Mouse (Mus musculus) T-helper 2 cell (primary cell): ENCODE results near the gene Nectin1.

ENCODE experiments used
- in situ Hi-C: fragments of 300-600 bp; cut with MboI, MseI; formaldehyde crosslinking; loops from one replicate; pipeline ENCODE4 v1.15.1; 2025; ENCODE audit warnings: high pct_unique_total_duplicates

Gene Nectin1

GRCm38 (mm10) chr9:43761181-43761820, 17.5 kb downstream of the Nectin1 start:
- in situ Hi-C loops, result no loop called here

DNA sequence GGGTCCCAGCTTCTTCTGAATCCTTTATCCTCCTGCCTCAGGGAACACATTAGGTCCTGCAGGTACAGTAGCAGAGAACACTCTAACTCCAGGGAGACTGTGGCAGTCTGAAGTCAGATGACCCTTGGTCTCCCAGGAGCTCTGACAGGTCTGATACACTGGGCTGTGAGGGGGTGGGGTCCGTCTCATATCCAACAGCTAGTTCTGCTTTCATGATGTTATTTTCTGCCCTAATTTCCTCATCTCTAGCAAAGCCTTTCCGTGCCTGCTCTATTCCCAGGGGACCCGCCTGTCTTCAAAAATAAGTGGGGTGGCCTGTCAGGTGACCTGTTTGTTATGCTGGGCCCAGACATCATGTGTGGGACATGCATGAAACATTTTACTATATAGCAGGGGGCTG, 18.2 kb downstream of the Nectin1 start:
- in situ Hi-C loops, result no loop called here

DNA sequence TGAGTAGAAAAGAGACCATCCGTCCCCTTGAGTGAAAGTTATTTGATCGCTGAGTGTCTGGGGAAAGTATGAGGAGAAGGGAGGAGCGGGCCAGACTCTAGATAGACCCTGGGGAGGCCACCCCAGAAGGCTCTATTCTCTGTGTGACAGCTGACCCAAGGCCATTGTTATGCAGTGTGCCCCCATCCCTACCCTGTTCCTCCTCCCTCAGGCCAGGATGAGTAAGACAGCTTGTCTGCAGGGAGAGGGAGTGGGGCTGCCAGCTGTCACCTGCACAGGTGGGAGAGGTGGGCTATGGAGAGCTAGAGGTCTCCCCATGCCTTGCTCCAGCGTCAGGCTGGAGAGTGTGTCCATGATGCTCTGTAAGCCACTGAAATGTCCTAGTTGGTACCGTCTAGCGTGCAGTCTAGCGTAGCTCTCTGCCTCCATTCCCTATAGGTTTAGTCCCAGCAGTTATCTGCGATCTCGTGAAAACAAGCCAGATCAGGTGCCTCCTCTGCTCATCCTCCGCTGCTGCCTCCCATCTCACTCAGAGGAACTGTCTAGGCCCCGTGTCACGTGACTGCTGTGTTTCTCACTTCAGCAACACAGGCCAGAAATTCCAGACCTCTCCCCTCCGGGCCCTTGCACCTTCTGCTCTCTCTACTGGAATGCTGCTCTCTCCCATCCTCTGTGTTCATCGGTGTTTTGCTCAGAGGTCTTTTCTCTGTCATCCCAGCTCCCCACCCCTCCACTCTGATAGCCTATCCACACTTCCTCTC, 21.8 kb downstream of the Nectin1 start:
- in situ Hi-C loops, result no loop called here

GRCm38 (mm10) chr9:43768779-43769178, 25.0 kb downstream of the Nectin1 start:
- in situ Hi-C loops, result no loop called here

DNA sequence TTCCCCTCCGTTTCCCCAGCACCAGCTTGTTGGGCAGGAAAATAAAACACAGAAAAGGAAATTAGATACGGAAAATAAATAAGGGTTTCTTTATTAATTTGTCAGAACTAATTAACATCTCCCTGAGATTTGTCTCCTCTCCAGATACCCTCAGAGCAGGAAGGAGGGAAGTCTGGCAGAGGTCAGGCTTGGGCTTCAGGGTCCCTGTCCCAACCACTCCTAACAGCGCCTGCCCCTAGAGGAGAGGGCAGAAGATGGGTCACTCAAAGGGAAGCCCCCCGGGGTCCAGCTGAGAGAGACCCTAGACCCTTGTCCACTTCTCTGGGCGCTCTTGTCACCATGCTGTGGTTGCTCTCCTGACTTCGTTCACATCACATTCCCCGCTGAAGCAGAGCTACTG, 25.4 kb downstream of the Nectin1 start:
- in situ Hi-C loops, result no loop called here

DNA sequence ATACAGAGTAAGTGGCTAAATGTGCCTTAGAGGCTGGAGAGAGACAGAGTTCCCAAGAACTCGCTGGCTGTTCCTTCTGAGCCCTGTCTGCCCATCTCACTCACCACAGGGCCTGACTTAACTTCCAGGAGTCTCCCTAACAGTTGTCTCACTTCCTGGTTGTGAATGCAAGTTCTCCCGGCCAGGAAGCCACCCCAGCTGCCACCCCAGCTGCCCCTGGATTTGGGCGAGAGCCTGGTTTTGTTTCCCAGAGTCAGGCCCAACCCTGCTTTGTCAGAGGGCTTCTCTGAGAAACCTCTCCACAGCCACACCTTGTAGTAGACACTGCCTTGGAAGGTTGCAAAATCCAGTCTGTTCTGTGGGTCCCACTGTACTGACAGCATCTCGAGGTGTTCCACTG, 26.2 kb downstream of the Nectin1 start:
- in situ Hi-C loops, result no loop called here

- in situ Hi-C loops, result no loop called here
These were observed 27.3 kb downstream of the Nectin1 start for GRCm38 (mm10) chr9:43771041-43771440.

GRCm38 (mm10) chr9:43772460-43772859, 28.7 kb downstream of the Nectin1 start:
- in situ Hi-C loops, result no loop called here

DNA sequence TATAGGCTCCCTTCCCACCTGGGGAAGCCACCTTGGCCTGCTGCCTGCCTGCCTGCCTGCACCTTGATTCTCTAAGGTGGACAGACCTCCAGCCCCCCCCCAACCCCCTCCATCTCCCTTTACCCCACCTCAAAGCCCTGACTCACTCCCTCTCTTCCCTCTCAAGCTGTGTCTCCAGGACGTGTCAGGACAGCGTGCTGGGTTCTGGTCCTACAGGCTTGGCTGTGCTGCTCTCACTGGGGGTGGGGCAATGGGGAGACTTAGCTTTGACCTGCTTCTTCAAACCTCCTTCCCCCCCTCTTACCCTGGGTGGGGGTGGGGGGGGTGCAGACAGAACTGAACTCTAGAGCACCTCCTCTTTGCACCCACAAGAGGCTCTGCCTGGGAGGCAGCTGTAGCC, 29.7 kb downstream of the Nectin1 start:
- in situ Hi-C loops, result no loop called here

GRCm38 (mm10) chr9:43774427-43774826, 30.6 kb downstream of the Nectin1 start:
- in situ Hi-C loops, result no loop called here

DNA sequence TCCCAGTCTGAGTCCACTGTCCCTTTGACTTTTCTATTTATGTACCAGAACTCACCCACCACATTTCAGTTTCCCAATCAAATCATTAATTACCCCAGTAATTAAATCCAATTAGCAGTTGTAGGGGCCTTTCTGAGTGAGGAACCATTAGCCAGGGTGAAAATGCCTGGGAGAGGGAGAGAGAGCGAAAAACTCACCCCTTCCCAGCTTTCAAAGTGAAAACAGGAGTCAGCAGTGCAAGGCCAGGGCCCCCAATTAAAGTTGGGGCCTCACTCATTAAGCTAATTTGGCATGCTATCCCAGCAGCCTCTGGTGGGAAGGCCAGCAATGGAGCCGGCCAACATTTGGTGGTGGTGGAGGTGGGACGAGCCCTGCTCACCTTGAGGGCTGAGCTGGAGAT, 32.4 kb downstream of the Nectin1 start:
- in situ Hi-C loops, result no loop called here

GRCm38 (mm10) chr9:43777362-43778360, 33.9 kb downstream of the Nectin1 start:
- in situ Hi-C loops, result no loop called here

DNA sequence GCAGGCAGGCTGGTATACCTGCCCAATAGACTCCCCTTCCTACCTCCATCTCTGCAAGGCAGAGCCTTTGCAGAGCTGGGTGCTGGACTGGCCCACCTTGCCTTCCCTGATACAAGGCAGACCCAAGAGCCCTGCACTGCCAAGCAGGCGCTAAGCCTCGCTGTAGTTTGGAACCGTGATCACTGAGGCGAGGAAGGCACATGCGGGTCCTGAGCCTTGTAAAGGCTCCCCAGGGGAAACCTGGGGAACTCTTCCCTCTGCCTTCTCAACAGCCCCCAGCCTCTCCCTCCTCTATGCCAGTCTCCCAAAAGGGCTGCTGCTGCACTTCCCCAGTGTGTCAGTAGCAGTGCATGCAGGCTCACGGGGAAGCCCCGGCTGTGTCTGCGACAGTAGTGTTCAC, 37.1 kb downstream of the Nectin1 start:
- in situ Hi-C loops, result loop anchor here (10.0 kb wide), 1 partner anchor 1796 kb away; no protein-coding TSS in a partner anchor

- in situ Hi-C loops, result loop anchor here (10.0 kb wide), 1 partner anchor 1798 kb away; no protein-coding TSS in a partner anchor
These were observed 38.6 kb downstream of the Nectin1 start for GRCm38 (mm10) chr9:43782401-43782800.

- in situ Hi-C loops, result loop anchor here (10.0 kb wide), 1 partner anchor 1799 kb away; no protein-coding TSS in a partner anchor
These were observed 40.2 kb downstream of the Nectin1 start for GRCm38 (mm10) chr9:43783959-43784358.

GRCm38 (mm10) chr9:43784841-43785240, 41.1 kb downstream of the Nectin1 start:
- in situ Hi-C loops, result loop anchor here (10.0 kb wide), 1 partner anchor 1800 kb away; no protein-coding TSS in a partner anchor

GRCm38 (mm10) chr9:43787591-43787990, 43.8 kb downstream of the Nectin1 start:
- in situ Hi-C loops, result loop anchor here (10.0 kb wide), 1 partner anchor 1803 kb away; no protein-coding TSS in a partner anchor

GRCm38 (mm10) chr9:43792681-43793080, 48.9 kb downstream of the Nectin1 start:
- in situ Hi-C loops, result no loop called here

GRCm38 (mm10) chr9:43793411-43793810, 49.6 kb downstream of the Nectin1 start:
- in situ Hi-C loops, result no loop called here

DNA sequence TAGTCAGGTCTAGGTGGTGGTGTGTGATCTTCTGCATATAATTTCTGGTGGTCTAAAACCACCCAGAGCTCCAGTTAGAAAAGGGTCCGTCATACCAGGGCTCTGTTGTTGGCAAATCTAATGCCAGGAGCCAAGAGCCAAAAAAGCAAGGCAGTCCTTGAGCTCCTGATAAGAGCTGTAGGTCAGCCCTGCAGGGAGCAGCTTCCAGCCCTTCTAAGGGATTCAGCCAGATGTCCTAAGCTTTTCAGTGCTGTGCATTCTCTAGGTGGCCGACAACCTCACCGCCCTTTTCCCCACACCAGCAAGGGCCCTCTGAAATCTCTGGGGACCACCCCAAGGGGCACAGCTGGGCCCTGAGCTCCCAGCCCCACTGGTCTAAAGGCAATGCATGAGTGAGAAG, 52.2 kb downstream of the Nectin1 start:
- in situ Hi-C loops, result no loop called here

- in situ Hi-C loops, result no loop called here
These were observed 53.3 kb downstream of the Nectin1 start for GRCm38 (mm10) chr9:43796841-43797740.
